Mouse (Mus musculus): ENCODE results near the gene Ncapd2.

- peak; percentile 46 for TF ChIP-seq CTCF (IDR thresholded peaks at IDR 0.05; ENCODE audit: low read depth)
- no peak for TF ChIP-seq EP300 (IDR thresholded peaks at IDR 0.05; ENCODE audit: low read depth)
Observed at GRCm38 (mm10) chr6:125137002-125137671, 54.4 kb downstream of the Ncapd2 start.

Data from heart, postnatal 0 days (tissue).